Mouse (Mus musculus) bone marrow macrophage, adult 2 months (primary cell): ENCODE measurements around the gene Tyrobp.
A peak's percentile ranks its signal among the peaks of the same experiment; 100 is the strongest.

Source experiments
- CTCF ChIP-seq: IDR thresholded peaks from 2 replicates; pipeline ENCODE4 v1.5.1; 2012; ENCODE audit warnings: low read depth, mild to moderate bottlenecking, low read length, moderate library complexity
- POLR2A ChIP-seq: IDR thresholded peaks from 2 replicates; pipeline ENCODE4 v1.6.1; 2012; ENCODE audit warnings: mild to moderate bottlenecking, low read depth, low read length, borderline replicate concordance

DNA sequence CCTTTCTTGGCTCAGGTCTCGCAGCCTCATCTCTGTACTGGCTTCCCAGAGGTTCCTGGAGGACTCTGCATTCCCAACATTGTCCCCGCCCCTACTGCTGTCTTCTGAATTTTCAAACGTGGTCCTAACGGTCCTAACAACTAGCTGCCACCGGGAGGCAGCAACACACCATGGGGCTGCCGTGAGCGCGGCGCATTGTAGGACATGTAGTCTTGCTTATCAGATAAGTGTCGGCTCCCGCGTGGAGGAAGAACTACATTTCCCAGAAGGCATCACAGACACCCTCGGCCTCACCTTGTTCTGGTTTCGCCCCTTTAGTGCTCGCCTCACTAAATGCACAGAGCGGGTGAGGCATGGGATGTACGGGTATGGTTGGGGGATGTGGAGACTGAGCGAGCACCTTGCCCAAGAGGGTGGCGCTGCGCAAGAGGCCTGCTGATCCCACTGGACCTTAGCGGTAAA is 40.0 kb upstream of the Tyrobp start:
- TF ChIP-seq POLR2A (no peak), CTCF (peak; percentile 73)
